Mouse (Mus musculus) activated CD4-positive, CD25-positive, alpha-beta regulatory T cell, adult 4 months (primary cell): ENCODE results near the gene Agpat3. TPM values are rescaled to one million over a fixed set of nuclear protein-coding genes. Genes with fewer than 3 reads are reported as not detected.
"Not testable (repeated sequence)": the region's sequence is repeated elsewhere in the genome, so short reads cannot be mapped to it uniquely, and the experiment has no call there.

Experiments used
- ATAC-seq: one replicate; pipeline ENCODE4 v1.8.0; 2017
- polyA plus RNA-seq, 2 experiments: library from polyadenylated mRNA; unstranded; fragments of 100-300 nt; shearing (Covaris generic); gene quantifications; one replicate each; pipeline ENCODE4 v1.2.1; 2017

The Agpat3 gene
- polyA plus RNA-seq, 2 experiments from 2014 or later: 88.9 to 102 TPM

DNA sequence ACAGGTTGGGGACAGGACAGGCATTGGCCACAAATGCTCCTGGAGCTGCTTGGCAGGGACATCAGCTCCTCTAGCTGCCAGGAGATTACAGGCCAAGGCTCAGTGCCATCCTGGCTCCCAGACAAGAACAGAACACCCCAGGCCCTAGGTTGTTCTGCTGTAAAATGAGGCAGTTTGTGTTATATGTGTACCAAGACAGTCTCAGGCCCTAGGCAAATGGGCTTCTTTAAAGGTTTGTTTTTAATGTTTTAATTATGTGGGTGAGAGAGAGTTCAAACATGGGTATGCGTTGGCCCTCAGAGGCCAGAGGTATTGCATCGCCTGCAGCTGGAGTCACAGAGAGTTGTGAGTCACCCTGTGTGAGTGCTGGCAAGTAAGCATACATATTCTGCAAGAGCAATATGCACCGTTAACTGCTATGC, 8.0 kb upstream of the Agpat3 start:
- no peak for ATAC-seq

DNA sequence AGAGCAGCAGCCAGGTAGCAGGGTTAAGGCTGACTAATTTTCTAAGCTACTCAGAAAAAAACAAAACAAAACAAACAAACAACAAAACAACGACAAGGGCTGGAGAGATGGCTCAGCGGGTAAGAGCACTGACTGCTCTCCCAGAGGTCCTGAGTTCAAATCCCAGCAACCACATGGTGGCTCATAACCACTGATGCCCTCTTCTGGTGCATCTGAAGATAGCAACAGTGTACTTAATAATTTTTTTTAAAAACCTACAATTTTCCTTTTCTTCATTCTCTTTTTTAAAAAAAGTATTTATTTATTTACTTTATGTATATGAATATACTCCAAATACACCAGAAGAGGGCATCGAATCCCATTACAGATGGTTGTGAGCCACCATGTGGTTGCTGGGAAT, 6.7 kb upstream of the Agpat3 start:
- ATAC-seq: not testable (repeated sequence)

DNA sequence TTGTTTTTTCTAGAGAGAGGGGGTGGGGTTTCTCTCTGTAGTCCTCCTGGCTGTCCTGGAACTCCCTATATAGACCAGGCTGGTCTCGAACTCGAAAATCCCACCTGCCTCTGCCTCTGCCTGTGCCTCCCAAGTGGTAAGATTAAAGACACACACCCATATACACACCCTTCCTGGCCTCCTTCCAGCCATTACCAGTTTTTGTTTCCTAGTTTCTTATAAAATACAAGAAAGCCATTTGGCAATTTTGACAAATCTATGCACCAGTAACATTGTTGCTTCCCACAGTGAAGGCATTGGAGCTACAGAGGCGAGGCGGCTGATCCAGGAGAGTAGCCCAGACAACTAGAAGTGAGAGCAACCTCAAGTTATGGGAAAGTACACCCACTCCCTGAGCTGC, 6.0 kb upstream of the Agpat3 start:
- ATAC-seq: no peak

DNA sequence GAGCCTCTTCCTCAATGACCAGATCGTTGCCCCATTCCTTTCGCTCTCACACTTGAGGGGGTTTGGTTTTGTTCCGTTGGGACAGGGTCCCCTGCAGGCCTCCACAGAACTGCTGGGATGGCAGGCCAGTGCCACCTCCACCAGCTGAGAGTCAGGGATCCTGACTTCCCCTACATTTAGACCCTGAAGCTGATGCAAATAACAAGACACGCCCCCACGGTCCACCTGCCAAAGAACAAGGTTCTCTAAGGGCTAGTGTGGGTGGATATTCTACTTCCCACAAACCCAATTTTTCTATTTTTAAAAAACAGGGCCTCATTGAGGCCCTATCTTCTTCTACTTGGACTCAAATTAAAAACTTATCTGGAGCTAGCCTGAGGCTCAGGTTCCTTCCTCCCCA, 5.5 kb upstream of the Agpat3 start:
- no peak for ATAC-seq

DNA sequence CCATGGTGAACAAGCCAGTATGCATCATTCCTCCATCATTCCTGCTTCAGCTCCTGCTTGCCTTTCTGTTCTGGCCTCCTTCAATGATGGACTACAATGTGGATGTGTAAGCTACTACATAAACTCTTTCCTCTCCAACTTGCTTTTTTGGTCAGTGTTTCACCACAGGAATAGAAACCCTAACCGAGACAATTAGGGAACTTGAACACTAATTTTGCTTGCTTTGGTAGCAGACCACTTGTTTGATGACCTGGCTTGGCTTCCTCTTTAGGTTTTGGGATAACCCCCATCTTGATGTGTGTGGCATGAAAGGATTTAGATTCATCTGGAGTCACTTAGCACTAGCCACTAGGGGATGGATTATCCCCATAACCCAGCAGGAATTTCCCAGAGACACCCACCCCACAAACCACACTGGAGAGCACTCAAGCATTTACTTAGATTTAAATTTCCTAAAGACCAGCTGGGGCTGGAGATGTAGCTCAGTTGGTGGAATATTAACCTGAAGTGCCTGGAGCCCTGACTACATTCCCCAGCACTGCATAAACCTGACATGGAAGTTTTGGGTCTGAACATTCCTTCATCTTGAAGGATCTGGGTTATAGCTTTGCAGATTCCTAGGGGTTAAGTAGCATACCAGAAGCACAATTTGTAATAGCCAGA, 3.8 kb upstream of the Agpat3 start:
- no peak for ATAC-seq

DNA sequence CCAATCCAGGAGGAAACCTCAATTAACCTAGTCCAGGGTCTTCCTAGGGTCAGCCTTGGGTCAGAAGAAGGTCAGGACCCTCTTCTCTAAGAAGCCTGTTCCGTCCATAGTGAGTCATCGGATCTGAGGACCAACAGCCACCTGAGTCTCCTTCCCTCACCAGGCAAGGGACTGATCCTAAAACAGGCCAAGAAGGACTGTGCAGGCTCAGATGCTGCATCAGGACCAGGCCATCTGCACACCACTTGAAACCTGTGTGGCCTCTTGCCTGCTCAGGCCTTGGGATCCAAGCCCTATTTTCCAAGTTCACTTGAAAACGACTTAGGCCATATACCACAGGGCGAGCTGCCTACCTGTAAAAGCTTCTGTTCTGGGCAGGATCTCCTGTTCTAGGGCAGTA, 907 bp upstream of the Agpat3 start:
- ATAC-seq: no peak

DNA sequence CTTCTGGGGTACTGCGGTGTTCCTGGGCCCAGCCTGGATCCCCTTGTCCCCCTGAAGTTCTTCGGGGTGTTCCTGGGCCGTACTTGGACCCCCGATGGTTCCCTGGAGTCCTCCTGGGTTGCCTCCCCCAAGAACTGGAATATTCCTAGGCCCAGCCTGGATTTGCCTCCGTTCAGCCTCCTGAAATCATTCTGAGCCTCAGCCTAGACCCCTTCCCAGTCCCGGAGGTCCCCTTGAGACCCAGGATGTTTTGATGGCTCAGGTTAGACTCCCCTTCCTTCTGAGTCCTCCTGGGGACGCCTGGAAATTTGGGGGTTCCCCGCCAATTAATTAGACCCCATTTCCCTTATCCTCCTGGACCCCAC, 359 bp upstream of the Agpat3 start:
- ATAC-seq: no peak

DNA sequence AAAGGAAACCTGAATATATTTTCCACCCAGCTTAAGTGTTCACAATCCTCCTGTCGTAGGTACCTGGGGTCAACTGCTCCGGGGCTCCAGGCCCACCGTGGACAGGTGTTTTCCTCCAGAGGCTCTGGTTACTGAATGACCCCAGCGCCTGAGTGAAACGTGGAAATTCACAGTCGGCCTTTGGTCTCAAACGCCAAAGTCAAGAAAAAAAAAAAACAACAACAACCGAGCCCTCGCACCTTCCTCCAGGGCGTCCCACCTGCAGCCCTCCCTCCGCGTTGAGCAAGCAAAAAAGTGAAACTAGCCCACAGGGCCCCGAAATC, 764 bp downstream of the Agpat3 start:
- peak; percentile 31 for ATAC-seq

DNA sequence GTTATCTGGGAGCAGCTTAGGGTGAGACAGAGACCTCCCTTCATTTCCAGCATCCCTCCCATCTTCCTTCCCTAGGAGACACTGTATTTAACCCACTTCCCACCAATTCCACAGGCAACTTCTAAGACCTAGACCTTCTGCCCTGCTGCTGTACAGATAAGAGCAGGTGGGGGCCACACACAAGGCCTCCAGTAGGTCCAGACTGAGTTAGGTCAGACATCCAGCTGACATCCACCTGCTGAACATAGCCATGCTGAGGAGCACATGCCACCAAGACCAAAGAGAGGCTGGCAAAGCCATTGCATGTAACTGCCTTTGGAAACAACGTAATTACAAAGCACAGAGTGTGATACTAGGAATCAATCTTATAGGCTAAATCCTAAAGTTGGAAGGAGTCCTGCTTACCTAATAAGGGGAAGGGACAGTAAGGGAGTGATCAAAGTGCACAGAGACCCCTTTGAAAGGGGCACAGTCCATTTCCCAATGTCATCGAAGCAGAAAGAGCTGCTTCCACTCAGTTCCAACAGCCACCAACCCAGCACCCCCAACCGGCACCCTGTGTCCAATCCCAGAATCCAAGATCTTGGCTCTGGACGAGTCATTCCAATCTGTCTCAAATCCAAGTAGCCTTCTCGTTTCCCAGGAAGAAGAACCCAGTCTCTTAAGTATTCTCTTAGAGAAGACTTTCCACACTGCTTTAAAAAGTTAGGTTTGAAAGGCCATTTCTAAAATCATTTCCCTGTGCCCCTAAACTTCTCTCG, 1.3 kb downstream of the Agpat3 start:
- ATAC-seq: no peak

DNA sequence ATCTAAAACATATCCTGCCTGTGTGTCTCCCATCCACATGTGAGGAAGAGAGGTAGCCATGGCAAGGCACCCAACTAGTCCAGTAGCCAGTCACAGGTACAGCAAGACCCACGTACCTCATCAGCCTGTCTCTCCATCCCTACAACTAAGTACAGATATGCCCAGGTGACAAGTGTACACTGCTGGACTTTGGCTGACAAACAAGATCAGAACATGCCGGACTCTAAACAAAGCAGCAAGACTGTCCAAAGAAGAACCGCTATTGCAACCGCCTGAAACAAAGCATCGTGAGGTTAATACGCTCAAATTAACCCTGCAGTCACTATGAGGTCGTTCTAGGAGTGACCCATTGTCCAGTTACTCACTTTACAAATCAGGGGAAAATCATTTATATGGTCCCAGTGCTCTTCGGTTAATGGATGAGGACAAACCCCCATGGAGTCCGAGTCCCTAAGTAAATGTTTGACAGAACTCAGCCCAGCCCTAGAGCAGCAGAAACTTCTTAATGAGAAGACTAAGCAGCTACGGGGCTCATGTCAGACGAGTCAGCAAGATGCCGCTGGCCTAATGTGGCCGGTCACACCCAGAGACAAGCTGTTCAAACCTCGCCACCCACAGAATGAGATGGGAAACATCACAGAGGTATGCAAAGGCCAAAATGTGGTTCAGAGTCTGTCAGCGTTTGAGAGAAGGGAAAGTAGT, 2.7 kb downstream of the Agpat3 start:
- ATAC-seq: no peak

DNA sequence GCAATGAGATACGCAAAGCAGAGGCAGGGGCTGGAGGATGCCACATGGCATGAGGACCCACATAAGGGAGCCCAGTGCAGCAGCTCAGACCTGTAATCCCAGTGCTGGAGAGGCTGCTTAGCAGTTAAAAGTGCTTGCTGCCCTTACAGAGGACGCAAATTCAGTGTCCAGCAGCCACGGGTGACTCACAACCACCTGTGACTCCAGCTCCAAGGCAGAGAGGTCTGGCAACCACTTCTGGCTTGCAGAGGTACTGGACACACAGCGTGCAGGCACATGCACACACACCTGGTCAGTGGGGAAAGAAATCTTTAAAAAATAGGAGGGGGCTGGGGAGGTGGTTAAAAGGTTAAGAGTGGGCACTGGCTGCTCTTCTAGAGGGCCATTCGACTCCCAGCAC, 4.1 kb downstream of the Agpat3 start:
- no peak for ATAC-seq

DNA sequence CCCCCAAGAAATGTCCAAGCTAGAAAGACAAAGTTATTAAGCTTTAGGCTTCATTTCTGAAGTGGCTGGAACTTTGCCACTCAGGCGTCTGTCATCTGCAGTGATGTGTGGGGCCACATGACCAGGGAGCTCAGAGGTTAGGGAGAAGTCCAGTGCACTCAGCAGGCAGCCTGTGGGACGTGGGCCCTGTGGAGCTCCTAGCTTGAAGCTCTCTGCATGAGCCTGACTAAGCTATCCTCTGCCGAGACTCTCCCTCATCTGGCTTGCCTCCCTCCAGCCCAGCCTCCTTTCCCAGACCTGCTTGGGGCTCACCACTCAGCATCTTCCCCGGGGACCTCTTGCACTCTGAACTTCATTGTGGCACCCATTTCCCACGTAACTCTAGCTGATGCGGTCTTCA, 4.8 kb downstream of the Agpat3 start:
- no peak for ATAC-seq

DNA sequence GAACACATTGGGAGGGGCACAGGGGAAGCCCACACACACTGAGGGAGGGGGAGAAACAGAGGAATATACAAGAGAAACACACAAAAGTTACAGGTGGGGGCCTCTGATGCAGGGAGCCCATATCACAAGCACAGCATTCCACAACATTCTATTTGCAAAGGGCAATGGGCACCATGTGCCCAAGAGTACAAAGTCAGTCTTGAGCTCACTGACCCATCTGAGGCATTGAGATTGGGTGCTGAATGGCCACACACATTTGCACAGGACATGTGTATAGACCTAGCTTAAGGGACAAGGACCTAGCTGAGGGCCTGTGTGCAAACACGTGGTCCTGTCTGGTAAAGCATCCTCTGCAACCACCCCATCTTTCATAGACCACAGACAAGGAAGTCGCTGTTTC, 6.8 kb downstream of the Agpat3 start:
- ATAC-seq: peak; percentile 61

DNA sequence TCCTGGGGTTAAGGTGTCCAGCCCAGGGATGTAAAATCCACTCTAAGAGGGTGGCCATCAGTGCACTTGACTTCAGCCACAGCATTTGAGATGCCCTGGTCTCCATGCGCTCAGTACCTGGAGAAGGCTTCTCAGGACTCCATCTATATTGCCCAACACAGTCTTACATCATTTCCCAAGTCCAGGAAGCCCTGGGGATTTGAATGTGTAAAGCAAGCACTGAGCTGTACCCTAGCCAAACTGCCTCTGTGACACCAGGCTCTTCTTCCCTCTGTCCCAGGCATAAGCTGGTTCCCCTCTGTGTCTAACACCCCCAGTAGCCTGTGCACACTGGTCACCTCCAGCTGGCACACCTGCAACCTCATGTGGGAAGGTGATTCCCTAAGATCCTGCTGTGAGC, 10.2 kb downstream of the Agpat3 start:
- ATAC-seq: no peak

DNA sequence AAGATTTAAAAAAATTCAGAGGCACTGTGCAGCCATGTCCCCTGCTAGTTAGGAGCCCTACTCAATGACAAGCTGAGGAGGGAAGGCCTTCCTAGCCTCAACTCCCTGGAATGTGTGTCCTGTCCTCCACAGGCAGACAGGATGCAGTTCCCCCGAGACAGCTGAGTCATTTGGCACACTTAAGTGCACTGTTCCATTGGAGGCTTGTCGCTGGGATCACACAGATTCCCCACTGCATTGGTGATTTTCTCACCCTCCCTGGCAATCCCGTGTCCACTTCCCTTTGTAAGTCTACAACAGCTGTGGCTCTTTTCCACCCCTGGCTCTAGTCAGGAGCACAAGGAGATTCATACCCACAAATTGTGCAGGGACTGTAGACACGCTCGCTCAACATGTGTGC, 14.1 kb downstream of the Agpat3 start:
- no peak for ATAC-seq

DNA sequence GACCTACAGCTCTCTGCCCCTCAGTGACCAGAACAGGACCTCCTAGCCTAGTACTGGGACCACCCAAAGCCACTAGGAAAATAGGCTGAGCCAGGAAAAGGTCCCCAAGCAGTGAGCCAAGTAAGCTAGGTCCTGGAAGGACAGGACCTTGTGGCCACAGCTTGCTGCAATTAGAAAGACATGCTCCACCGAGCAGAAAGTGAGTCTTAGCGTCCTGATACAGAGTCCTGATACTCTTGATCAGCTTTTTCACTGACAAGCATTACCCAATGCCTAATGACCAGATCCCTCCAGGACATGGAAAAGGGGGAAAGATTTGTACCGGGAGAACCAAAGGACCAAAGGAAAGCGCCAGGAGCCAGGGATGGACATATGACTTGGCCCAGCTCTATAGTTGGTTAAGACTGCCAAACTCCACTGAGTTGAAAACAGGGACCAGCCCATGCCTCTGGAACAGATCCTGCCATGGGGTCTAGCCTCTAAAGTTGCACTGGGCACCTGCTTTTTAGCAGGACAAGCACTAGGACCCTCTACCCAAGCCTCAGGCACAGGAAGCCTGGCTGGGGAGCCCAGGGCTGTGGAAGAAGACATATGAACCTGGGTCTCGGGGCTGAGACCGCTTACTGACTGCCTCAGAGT, 17.2 kb downstream of the Agpat3 start:
- no peak for ATAC-seq

DNA sequence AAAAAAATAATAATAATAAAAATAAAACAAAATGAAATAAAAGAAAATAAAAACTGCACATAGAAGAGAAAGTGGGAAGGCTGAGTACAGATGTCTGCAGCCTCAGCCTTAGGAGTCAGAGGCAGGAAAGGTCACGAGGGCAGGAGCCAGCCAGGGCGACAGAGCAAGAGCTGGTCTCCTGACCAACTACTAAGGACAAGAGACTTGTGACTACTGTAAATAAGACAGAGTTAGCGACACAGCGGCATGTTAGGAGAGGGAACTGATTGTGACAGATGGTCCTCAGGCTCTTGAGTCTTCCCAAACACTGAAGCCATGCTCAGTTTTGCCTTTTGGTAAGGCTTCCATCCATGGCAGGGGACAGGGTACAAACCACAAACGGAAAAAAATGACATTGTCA, 20.7 kb downstream of the Agpat3 start:
- ATAC-seq: no peak

DNA sequence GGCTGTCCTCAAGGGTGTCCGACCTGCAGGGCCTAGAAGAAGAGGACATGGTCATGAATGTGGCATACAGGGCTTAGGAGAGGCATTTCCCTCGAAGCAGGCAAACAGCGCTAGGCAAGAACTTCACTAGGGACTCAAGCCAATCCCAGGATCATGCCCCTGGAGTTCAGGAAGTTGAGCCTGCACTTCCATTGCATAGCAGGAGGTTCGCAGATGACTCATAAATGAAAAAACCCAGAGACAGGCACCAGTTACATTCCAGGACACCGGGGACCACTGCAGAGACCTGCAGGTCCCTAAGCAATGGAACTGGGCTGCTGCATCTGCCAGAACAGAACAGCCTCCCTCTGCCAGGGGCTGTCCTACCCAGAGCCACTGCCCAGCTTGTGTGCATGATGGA, 23.0 kb downstream of the Agpat3 start:
- ATAC-seq: no peak

DNA sequence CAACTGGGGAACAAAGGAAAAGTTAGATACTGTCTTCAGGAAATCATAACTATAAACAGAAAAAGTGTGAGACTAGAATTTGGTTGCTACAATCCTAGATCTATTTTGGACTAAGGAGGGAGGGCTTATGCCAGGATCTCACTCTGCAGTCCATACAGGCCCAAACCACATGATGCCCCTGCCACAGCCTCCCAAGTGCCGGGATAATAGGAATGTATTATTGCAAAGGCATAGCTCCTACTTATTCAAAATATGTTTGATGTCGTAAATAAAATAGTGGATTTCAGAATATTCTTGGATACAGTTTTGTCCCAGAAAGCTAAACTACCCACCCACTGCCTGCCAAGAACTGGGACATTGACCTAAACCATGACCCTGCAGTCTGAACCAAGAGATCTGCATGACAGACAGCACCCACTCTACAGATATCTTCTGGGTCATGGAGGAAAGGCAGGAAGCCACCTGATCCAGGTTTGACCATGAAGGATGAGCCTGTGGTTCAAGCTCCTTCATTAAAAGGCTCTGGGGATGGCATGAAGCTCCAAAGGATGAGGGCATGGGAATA, 24.2 kb downstream of the Agpat3 start:
- no peak for ATAC-seq

DNA sequence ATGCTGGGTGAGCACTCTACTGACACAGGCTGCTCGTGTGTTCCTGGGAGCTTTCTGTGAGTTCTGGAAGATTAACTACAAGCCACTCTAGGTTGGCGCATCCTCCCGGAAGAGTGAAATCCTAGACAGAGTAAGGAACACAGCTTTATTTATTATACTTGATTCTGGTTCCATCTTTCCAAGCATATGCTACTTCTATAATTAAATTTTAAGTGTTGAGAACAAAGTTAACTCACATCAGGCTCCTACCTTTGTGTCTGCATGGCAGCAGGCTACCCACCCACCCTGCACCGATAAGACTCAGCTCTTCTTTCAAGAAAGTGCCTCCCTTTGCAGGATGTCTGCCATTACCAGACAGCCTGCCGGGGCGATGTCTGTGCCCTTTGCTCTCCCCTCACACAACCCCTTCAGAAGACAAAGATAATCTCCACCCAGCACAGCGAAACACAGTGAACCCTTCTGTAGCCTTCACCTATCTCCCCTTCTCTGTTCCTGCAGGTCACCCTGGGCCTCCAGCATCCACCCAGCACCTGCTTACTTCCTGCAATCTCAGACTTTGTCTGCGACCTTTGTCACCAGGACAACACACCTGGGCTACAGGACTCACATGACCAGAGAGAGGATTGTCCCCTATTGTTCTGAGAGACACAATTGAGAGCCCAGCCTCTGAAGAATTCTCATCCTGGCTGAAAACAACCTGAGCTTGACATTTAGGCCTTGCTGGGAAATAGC, 26.2 kb downstream of the Agpat3 start:
- no peak for ATAC-seq

DNA sequence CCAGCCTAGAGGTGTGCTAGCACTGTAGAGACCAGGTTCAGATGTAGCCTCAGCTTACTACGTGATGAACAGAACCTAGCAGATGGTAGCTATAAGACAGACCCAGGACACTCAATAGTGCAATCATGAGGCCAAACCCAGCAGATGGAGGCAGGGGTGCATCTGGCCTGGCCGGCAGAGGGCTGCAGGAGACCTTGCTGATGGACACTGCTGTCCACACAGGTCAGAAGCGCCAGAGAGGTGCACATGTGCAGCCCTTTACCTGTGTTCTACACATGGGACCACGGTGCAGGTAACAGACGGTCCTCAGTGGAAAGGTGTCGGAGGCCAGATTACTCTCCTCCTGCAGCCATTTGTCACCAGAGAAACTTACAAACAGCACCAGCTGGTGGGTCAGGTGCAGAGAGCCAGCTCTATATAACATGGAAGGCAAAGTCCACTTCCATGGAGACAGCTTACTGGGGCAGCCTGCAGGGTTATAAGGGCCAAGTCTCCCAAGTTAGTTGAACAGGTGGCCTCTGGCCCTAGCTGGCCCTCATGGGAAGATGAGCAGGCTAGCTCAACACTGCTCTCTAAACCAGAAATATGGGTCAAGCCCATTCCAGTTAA, 27.6 kb downstream of the Agpat3 start:
- no peak for ATAC-seq

DNA sequence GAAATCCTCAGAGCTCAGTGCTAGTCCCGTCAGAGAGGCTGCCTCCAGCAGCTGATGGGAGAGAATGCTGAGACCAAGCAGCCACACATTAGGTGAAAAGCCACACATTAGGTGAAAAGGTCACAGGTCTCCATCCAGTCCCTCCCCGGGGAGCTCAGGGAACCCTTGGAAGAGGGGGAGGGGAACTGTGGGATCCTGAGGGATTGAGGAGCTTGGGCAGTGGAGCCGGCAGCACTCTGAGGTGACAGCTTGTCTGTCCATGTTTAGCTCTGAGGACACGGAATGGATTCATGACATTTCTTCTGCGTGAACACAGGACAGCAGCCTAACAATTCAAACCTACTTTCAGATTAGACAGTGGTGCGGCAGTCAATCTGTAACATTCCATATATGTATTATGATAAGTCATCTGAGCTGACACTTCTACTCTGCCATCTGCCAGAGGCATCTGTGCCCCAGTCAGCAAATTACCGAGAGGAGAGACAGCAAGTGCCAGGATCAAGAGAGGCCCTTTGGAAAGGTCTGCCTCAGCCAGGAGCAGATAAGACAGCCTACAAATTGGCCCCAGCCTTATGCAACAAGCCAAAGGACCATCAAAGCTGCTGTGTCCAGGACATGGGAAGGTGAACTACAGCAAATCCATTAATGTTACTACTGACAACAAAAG, 28.9 kb downstream of the Agpat3 start:
- ATAC-seq: no peak
